Mouse (Mus musculus) cerebellum, adult 2 months (tissue): ENCODE results near the gene Cdh12.

Source experiments
- CTCF ChIP-seq: fragments of 200-500 bp; IDR thresholded peaks from 2 replicates; pipeline ENCODE4 v1.5.1; 2011; ENCODE audit warnings: low read depth, mild to moderate bottlenecking, control low read depth, low read length, moderate library complexity, borderline replicate concordance; ENCODE audit not compliant: insufficient read depth
- POLR2A ChIP-seq: fragments of 200-500 bp; IDR thresholded peaks from 2 replicates; pipeline ENCODE4 v1.6.1; 2011; ENCODE audit warnings: low read length, control low read depth, borderline replicate concordance; ENCODE audit not compliant: insufficient read depth

- TF ChIP-seq POLR2A (no peak), CTCF (no peak)
These were observed 704.5 kb downstream of the Cdh12 start for GRCm38 (mm10) chr15:21153602-21154001.
